Mouse (Mus musculus): ENCODE data around the gene Pam16.

- TF ChIP-seq CTCF (IDR thresholded peaks at IDR 0.05; ENCODE audit: borderline replicate concordance, extremely low read depth, insufficient read depth, insufficient read length), result no peak
- TF ChIP-seq POLR2A (IDR thresholded peaks at IDR 0.05; ENCODE audit: borderline replicate concordance, extremely low read depth, insufficient read depth, insufficient read length, poor library complexity, severe bottlenecking), result no peak
Observed at GRCm38 (mm10) chr16:4605514-4606131, 19.2 kb downstream of the Pam16 start.
